Mouse (Mus musculus) right cerebral cortex, postnatal 10 days (tissue): Measurements from ENCODE around the gene Cdkl5.

Source experiments
- DNase-seq, 2 experiments: peaks; one replicate each; pipeline ENCODE4 v3.0.0; 2021; ENCODE audit warnings: low spot score in 2 of 2

Cdkl5 gene

GRCm38 (mm10) chrX:160735650-160736049 lies 258.9 kb downstream of the Cdkl5 start, which contains the start of gene Ppef1:
Gene Ppef1 (minus strand): TSS chrX:160735765.
- no peak for DNase-seq
